Mouse (Mus musculus) lung, adult 2 months (tissue): ENCODE data around the gene Rif1.

Source experiments
- CTCF ChIP-seq: fragments of 200-500 bp; IDR thresholded peaks from 2 replicates; pipeline ENCODE4 v1.5.1; 2011; ENCODE audit warnings: mild to moderate bottlenecking, low read length, control low read depth; ENCODE audit not compliant: insufficient read depth
- POLR2A ChIP-seq: fragments of 200-500 bp; IDR thresholded peaks from 2 replicates; pipeline ENCODE4 v1.6.1; 2011; ENCODE audit warnings: low read depth, mild to moderate bottlenecking, control low read depth, low read length, borderline replicate concordance; ENCODE audit errors: extremely low read depth

DNA sequence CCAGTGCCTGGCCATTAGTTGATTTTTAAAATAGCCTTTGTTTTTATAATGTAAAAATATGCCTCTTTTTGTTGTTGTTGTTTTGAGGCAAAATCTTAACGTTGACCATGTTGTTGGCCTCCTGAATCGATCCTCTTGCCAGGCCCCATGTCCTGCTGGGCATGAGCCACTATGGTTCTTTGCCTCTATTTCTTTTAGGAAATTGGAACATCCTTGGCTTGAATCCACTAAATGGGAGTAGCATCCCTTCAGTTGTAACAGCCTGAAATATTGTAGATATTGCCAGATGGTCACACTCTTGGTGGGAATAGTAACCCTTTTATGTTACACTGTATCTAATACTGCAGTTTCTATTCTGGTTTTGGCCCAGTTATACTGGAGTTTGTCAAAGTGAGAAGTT is 11.9 kb downstream of the Rif1 start:
- no peak for TF ChIP-seq CTCF
- TF ChIP-seq POLR2A = no peak
